Mouse (Mus musculus): ENCODE results near the gene Pradc1. TPM values are rescaled to one million over a fixed set of nuclear protein-coding genes. Genes with fewer than 3 reads are reported as not detected.

Gene Pradc1
- 10 to 100 TPM; 24.6 to 31.4 TPM for total RNA-seq (2021)

- intact Hi-C loops (cut with DNase I): loop anchor here (1.0 to 5.0 kb wide), 3 partner anchors 20 to 135 kb away; partner anchors contain the start of genes Alms1 and Fbxo41
- peak; percentile 98 for DNase-seq (ENCODE audit: low spot score in 2 of 2)
Observed at GRCm38 (mm10) chr6:85451664-85452410, at the start of gene Pradc1. Pradc1 (minus strand) TSS chr6:85451970.

- no peak for DNase-seq (ENCODE audit: low spot score in 2 of 2)
- intact Hi-C loops (cut with DNase I): loop anchor here (5.0 kb wide), 1 partner anchor 48 kb away; the partner anchor contains the start of genes Cct7 and Pradc1
Observed at GRCm38 (mm10) chr6:85500416-85500815, 48.6 kb upstream of the Pradc1 start.

GRCm38 (mm10) chr6:85498147-85498546, 46.4 kb upstream of the Pradc1 start:
- intact Hi-C loops (cut with DNase I): no loop called here
- DNase-seq (ENCODE audit: low spot score in 2 of 2): no peak

- no peak for DNase-seq (ENCODE audit: low spot score in 2 of 2)
- intact Hi-C loops (cut with DNase I): no loop called here
Observed at GRCm38 (mm10) chr6:85496976-85497375, 45.2 kb upstream of the Pradc1 start.

GRCm38 (mm10) chr6:85491606-85492005, 39.8 kb upstream of the Pradc1 start:
- intact Hi-C loops (cut with DNase I): no loop called here
- no peak for DNase-seq (ENCODE audit: low spot score in 2 of 2)

GRCm38 (mm10) chr6:85490252-85490651, 38.5 kb upstream of the Pradc1 start:
- intact Hi-C loops (cut with DNase I): no loop called here
- DNase-seq (ENCODE audit: low spot score in 2 of 2): no peak

- intact Hi-C loops (cut with DNase I): no loop called here
- DNase-seq (ENCODE audit: low spot score in 2 of 2): no peak
Observed at GRCm38 (mm10) chr6:85489717-85490116, 37.9 kb upstream of the Pradc1 start.

- no peak for DNase-seq (ENCODE audit: low spot score in 2 of 2)
- intact Hi-C loops (cut with DNase I): no loop called here
Observed at GRCm38 (mm10) chr6:85488510-85488909, 36.7 kb upstream of the Pradc1 start.

GRCm38 (mm10) chr6:85485738-85486137, 34.0 kb upstream of the Pradc1 start:
- intact Hi-C loops (cut with DNase I): no loop called here
- no peak for DNase-seq (ENCODE audit: low spot score in 2 of 2)

- intact Hi-C loops (cut with DNase I): no loop called here
- peak in 1 of 2 experiments; percentile 55 for DNase-seq (ENCODE audit: low spot score in 2 of 2)
Observed at GRCm38 (mm10) chr6:85483843-85484721, 32.3 kb upstream of the Pradc1 start.

- no peak for DNase-seq (ENCODE audit: low spot score in 2 of 2)
- intact Hi-C loops (cut with DNase I): no loop called here
Observed at GRCm38 (mm10) chr6:85480685-85481084, 28.9 kb upstream of the Pradc1 start.

- intact Hi-C loops (cut with DNase I): loop anchor here (10.0 kb wide), 1 partner anchor 425 kb away; the partner anchor contains the start of gene Nat8f4
- DNase-seq (ENCODE audit: low spot score in 2 of 2): no peak
Observed at GRCm38 (mm10) chr6:85479979-85480378, 28.2 kb upstream of the Pradc1 start.

- no peak for DNase-seq (ENCODE audit: low spot score in 2 of 2)
- intact Hi-C loops (cut with DNase I): loop anchor here (10.0 kb wide), 1 partner anchor 426 kb away; the partner anchor contains the start of gene Nat8f4
Observed at GRCm38 (mm10) chr6:85478416-85478815, 26.6 kb upstream of the Pradc1 start.

- DNase-seq (ENCODE audit: low spot score in 2 of 2): no peak
- intact Hi-C loops (cut with DNase I): loop anchor here (10.0 kb wide), 1 partner anchor 427 kb away; the partner anchor contains the start of gene Nat8f4
Observed at GRCm38 (mm10) chr6:85477366-85477917, 25.7 kb upstream of the Pradc1 start.

GRCm38 (mm10) chr6:85475581-85475980, 23.8 kb upstream of the Pradc1 start:
- intact Hi-C loops (cut with DNase I): loop anchor here (10.0 kb wide), 1 partner anchor 429 kb away; the partner anchor contains the start of gene Nat8f4
- no peak for DNase-seq (ENCODE audit: low spot score in 2 of 2)

GRCm38 (mm10) chr6:85472542-85472941, 20.8 kb upstream of the Pradc1 start:
- intact Hi-C loops (cut with DNase I): loop anchor here (5.0 to 10.0 kb wide), 2 partner anchors 40 to 432 kb away; partner anchors contain the start of genes Egr4 and Nat8f4
- DNase-seq (ENCODE audit: low spot score in 2 of 2): no peak

GRCm38 (mm10) chr6:85471962-85472361, 20.2 kb upstream of the Pradc1 start:
- DNase-seq (ENCODE audit: low spot score in 2 of 2): no peak
- intact Hi-C loops (cut with DNase I): loop anchor here (5.0 to 10.0 kb wide), 2 partner anchors 40 to 433 kb away; partner anchors contain the start of genes Egr4 and Nat8f4

- intact Hi-C loops (cut with DNase I): loop anchor here (5.0 to 10.0 kb wide), 2 partner anchors 42 to 435 kb away; partner anchors contain the start of genes Egr4 and Nat8f4
- DNase-seq (ENCODE audit: low spot score in 2 of 2): no peak
Observed at GRCm38 (mm10) chr6:85469660-85470430, 18.1 kb upstream of the Pradc1 start.

- no peak for DNase-seq (ENCODE audit: low spot score in 2 of 2)
- intact Hi-C loops (cut with DNase I): no loop called here
Observed at GRCm38 (mm10) chr6:85465381-85465780, 13.6 kb upstream of the Pradc1 start.
